Mouse (Mus musculus): ENCODE measurements around the gene Hspe1. TPM values are rescaled to one million over a fixed set of nuclear protein-coding genes. Genes with fewer than 3 reads are reported as not detected.

Hspe1 gene
- 326 TPM for polyA plus RNA-seq (2021)

DNA sequence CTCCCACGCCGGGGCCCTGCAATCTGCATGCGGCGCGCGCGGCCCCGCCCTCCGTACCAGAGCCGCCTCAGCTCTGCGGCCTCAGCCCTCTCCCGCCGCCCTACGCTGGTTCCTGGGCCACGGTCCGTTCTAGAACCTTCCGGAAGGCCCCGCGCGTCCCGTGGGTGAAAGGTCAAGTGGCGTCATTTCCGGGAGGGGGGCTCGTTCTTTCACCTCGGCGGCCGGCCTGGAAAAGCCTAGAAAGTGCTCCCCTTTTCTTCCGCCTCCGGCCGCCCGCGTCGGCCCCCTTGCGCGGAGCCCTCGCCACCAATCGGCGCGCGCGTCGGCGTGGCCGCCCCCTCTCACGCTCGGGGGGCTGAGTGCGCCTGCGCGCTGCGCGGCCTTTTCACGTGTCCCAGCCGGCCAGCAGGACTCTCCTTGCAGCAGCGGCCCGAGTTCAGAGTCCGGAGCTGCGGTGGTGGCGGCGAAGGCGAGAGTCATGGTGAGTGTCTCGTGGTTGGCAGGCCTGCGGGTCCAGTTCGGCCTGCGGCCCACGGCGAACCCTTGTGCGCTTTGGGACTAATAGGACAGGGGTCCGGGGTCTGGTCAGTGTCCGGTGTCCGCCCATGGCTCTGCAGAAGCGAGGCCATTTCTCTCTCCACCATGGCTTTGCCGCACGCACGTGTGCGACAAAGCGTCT, at the start of gene Hspe1, which contains the start of gene Hspd1:
Hspe1 (plus strand) TSS at position 201 of the 679 bp plus-strand sequence.
Hspd1 (minus strand) TSS at position 312 of the 679 bp plus-strand sequence.
- CTCF ChIA-PET, result no interaction called here
- peak; percentile 79 for ATAC-seq
- in situ Hi-C loops (cut with MboI; ENCODE audit: low pct_unique_long_range_greater_than_20kb), result loop anchor here (25.0 kb wide), 1 partner anchor 299 kb away; no protein-coding TSS in a partner anchor
- DNase-seq (ENCODE audit: low read depth, low spot score), result peak; percentile 88
- no peak for TF ChIP-seq CTCF (IDR thresholded peaks at IDR 0.05)
- H3K27me3 ChIP-seq, result no peaks in the 10 kb centered on the region
- POLR2A ChIA-PET, result interaction anchor here (0.6 to 0.7 kb wide), 2 partner anchors 43 to 63 kb away, joined by 3 read pairs; partner anchors contain the start of gene Mob4

DNA sequence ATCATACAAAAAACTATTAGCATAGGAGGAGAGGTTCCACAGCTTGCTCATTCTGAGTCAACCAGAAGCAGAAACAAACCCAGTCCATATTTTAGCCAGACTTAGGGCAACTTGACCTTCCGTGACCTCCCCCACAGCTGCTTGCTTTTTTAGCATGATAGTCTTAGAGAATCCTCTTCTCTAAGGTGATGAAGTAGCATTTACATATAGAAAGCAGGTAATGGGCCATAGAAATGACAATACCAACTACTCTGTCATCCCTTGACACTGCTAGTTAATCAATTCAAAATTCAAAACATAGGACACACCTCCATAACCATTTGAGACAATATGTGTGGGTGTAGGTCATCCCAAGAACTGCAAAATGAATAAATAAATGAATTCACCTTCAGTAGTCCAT, 48.0 kb upstream of the Hspe1 start:
- no peak for DNase-seq (ENCODE audit: low read depth, low spot score)
- TF ChIP-seq CTCF (IDR thresholded peaks at IDR 0.05), result no peak
- no peak for ATAC-seq
- H3K27me3 ChIP-seq, result peaks cover 5% of the 10 kb centered on the region
- in situ Hi-C loops (cut with MboI; ENCODE audit: low pct_unique_long_range_greater_than_20kb), result no loop called here
- CTCF ChIA-PET, result no interaction called here
- POLR2A ChIA-PET, result interaction anchor here (1.0 kb wide), 1 partner anchor 10 kb away, joined by 3 read pairs; no protein-coding TSS in a partner anchor

DNA sequence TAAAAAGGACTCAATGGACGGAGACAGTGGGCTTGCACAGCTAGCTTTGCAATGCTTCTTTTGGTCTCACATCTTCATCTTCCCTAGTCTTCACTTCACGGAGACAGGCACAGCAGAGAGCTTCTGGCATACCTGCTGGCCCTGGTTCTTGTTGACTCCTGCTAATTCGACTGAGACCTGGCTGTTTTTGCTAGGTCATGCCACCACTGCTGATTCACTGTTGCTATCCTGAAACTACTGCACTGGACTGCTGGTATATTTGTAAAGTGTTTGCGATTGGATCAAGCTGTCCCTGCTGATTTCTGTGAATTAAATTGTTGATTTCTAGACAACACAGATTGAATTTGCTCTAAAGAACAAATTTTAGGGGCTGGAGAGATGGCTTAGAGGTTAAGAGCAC, 46.2 kb upstream of the Hspe1 start:
- ChIA-PET CTCF (interaction anchor here (0.8 kb wide), 1 partner anchor 12 kb away, joined by 3 read pairs; no protein-coding TSS in a partner anchor), POLR2A (interaction anchor here (0.6 kb wide), 1 partner anchor 32 kb away, joined by 3 read pairs; no protein-coding TSS in a partner anchor)
- peaks cover 5% of the 10 kb centered on the region for H3K27me3 ChIP-seq
- in situ Hi-C loops (cut with MboI; ENCODE audit: low pct_unique_long_range_greater_than_20kb), result no loop called here
- DNase-seq (ENCODE audit: low read depth, low spot score), result no peak
- no peak for ATAC-seq
- no peak for TF ChIP-seq CTCF (IDR thresholded peaks at IDR 0.05)

DNA sequence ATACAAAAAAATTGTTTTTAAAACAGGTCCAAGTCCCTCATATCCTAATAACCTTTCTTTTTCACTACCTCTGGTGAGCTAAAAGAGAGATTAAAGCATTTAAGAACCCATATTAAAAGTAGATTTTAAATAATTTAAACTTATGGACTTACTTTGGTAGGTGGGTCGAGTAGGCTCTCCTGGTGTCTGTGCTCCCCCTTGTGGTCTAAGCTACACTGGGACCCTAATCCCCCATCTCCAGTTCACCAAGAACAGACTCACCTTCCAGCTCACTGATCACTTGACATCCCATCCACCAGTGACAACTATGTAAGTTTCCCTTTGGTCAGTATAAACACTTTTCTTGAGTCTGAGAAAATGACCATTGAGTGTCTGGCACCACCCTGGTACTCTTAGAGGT, 45.7 kb upstream of the Hspe1 start:
- DNase-seq (ENCODE audit: low read depth, low spot score), result no peak
- TF ChIP-seq CTCF (IDR thresholded peaks at IDR 0.05), result peak; percentile 11
- in situ Hi-C loops (cut with MboI; ENCODE audit: low pct_unique_long_range_greater_than_20kb), result no loop called here
- no peak for ATAC-seq
- ChIA-PET CTCF (no interaction called here), POLR2A (interaction anchor here (0.6 kb wide), 1 partner anchor 32 kb away, joined by 3 read pairs; no protein-coding TSS in a partner anchor)
- H3K27me3 ChIP-seq, result peaks cover 5% of the 10 kb centered on the region

DNA sequence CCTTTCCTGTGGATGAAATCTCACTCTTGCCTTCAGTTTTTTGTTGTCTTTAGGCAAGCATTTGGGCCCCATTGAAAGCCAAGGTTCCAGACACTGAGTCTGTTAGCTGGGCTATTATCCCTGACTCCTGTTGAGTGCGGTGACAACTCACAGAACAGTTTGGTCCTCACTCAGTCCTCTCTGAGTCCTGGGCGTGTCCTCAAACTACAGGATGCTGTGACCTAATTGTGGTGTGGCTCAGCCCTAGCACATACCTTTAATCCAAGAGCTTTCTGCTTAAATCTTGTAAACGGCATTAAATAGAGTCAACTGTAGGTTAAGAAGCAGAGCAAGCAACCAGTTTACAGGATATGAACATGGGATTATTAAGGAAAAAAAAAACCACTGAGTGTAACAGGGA, 44.8 kb upstream of the Hspe1 start:
- ATAC-seq (no peak), DNase-seq (ENCODE audit: low read depth, low spot score) (no peak)
- TF ChIP-seq CTCF (IDR thresholded peaks at IDR 0.05), result no peak
- in situ Hi-C loops (cut with MboI; ENCODE audit: low pct_unique_long_range_greater_than_20kb), result no loop called here
- POLR2A ChIA-PET, result interaction anchor here (0.7 kb wide), 1 partner anchor 18 kb away, joined by 4 read pairs; no protein-coding TSS in a partner anchor
- peaks cover 5% of the 10 kb centered on the region for H3K27me3 ChIP-seq
- CTCF ChIA-PET, result no interaction called here

DNA sequence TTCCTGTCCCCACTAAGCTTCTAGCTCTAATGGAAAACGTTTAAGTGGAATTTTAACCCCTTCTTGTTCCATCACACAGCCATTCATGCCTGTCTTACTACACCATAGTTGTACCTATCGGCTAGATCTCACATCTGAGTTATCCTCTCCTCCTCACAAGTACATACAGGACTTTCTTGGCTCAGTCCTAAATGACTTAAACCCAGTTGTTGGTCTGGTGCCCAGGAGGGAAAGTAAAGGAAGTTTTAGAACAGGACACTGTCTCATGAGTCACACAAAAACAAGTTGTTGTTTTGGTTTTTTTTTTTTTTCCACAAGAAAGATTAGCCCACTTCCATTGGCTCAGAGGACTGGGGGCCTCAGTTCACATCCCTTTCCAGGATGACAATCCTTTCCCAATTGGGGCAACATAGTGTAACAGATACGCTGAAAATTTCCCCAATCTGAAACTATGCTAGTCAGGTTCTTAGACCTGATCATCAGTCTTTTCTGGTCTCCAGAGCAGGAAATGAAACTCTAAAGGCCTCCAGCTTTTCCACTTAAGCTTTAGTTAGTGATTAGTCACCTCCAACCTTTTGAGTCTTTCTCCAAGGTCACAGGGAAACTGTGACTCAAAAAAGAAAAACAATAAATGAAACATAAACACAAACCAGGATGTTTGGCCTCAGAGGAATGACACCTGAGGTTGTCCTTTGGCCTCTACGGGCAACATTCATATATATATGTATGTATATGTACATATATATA, 38.9 kb upstream of the Hspe1 start:
- no peak for TF ChIP-seq CTCF (IDR thresholded peaks at IDR 0.05)
- no peaks in the 10 kb centered on the region for H3K27me3 ChIP-seq
- POLR2A ChIA-PET, result no interaction called here
- DNase-seq (ENCODE audit: low read depth, low spot score) (no peak), ATAC-seq (no peak)
- CTCF ChIA-PET, result no interaction called here
- in situ Hi-C loops (cut with MboI; ENCODE audit: low pct_unique_long_range_greater_than_20kb), result no loop called here

DNA sequence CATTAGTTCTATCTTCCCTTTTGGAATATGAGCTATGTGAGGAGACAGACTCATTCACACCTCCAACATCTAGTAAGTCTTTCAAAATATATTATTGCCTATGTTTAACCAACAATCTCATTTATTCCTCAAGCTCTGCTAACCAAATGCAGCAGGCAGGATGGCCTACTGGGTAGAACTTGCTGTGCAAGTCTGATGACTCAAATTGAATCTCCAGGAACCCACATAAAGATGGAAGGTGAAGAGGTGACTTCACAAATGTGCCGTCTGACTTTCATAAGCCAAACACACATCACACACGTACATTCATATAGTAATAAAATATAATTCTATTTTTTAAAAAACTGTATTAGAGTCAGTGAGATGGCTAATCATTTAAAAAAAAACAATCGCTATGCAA, 36.3 kb upstream of the Hspe1 start:
- no peak for ATAC-seq
- in situ Hi-C loops (cut with MboI; ENCODE audit: low pct_unique_long_range_greater_than_20kb), result no loop called here
- no peaks in the 10 kb centered on the region for H3K27me3 ChIP-seq
- TF ChIP-seq CTCF (IDR thresholded peaks at IDR 0.05), result no peak
- POLR2A ChIA-PET, result interaction anchor here (0.7 kb wide), 1 partner anchor 13 kb away, joined by 3 read pairs; no protein-coding TSS in a partner anchor
- CTCF ChIA-PET, result no interaction called here
- DNase-seq (ENCODE audit: low read depth, low spot score), result no peak

DNA sequence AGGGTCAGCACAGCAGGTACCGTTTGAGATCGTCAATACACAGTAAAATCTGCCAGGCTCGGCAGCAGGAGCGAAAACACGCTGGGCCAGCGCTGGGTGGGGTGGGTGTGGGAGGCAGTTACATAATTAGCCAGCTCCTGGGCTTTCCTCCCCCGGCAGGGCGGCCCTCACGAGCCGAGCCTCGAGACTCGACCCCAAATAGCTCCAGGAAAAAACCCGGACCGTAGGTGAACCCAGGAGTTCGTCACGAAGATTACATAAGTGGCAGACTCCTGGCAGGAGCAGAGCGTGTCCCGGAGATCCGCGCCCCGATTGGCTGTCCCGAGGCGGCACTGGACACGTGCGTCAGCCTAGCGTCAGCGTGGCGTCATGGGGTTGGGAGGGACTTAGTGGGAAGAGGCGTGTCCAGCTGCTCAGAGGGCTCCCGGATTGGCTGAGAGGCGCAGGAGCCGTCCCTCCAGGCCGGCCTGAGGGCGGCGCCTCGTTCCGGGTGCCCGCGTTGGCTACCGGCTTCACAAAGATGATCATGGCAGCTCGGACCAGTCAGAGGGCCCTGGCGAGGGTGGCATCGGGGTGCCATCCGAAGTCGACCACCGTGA, 35.5 kb upstream of the Hspe1 start, which contains the start of gene Coq10b:
Coq10b (plus strand) TSS at position 416 of the 599 bp plus-strand sequence.
- TF ChIP-seq CTCF (IDR thresholded peaks at IDR 0.05), result no peak
- ATAC-seq, result peak; percentile 99
- peak; percentile 89 for DNase-seq (ENCODE audit: low read depth, low spot score)
- in situ Hi-C loops (cut with MboI; ENCODE audit: low pct_unique_long_range_greater_than_20kb), result no loop called here
- ChIA-PET POLR2A (no interaction called here), CTCF (no interaction called here)
- no peaks in the 10 kb centered on the region for H3K27me3 ChIP-seq

DNA sequence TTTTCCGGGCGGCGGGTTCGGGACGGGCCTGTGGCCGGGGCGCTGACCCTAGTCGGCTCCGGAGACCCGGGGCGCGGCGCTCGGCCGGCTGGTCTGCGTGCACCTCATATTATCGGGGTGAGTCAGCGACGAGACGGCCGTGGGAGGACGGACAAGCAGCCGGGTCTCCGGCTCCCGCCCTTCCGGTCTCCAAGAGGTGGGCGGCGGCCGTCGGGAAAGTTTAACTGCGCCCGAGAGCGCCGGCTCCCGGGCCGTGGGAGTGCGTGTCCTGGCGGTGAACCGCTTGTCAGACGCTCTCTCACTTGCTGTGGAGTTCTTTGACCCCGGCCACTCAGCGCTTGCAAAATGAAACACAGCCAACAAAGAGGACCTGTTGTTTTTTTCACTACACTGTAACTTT, 34.9 kb upstream of the Hspe1 start:
- no peaks in the 10 kb centered on the region for H3K27me3 ChIP-seq
- ATAC-seq (peak; percentile 87), DNase-seq (ENCODE audit: low read depth, low spot score) (peak; percentile 38)
- in situ Hi-C loops (cut with MboI; ENCODE audit: low pct_unique_long_range_greater_than_20kb), result no loop called here
- ChIA-PET CTCF (no interaction called here), POLR2A (no interaction called here)
- no peak for TF ChIP-seq CTCF (IDR thresholded peaks at IDR 0.05)

DNA sequence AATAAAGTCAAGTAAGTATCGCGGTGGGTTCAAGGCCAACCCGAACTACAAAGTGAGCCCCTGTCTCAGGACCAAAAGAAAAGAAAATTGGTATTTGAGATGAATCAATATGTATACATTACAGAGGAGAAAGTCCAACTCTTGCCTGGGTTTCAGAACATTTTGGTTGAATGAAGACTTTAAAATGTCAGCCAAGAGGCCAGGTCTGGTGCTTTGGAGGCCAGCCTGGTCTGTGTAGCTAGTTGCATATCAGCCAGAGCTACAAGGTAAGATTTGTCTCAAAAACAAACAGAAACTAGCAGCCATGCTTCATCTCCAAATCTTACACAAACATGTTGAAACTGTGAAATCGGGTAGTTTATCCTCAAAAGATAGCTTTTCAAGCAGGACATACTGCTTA, 34.3 kb upstream of the Hspe1 start:
- CTCF ChIA-PET, result no interaction called here
- TF ChIP-seq CTCF (IDR thresholded peaks at IDR 0.05), result no peak
- no peaks in the 10 kb centered on the region for H3K27me3 ChIP-seq
- in situ Hi-C loops (cut with MboI; ENCODE audit: low pct_unique_long_range_greater_than_20kb), result no loop called here
- DNase-seq (ENCODE audit: low read depth, low spot score), result no peak
- POLR2A ChIA-PET, result interaction anchor here (0.6 kb wide), 1 partner anchor 366 kb away, joined by 10 read pairs; no protein-coding TSS in a partner anchor
- ATAC-seq, result no peak
